Mouse (Mus musculus) adipocyte (in vitro differentiated cells): Measurements from ENCODE around the gene Pnpo.
A peak's percentile ranks its signal among the peaks of the same experiment; 100 is the strongest.

Experiments used
- DNase-seq: peaks from one replicate; pipeline ENCODE4 v3.0.0-alpha.2; 2016; ENCODE audit warnings: low spot score

The Pnpo gene

DNA sequence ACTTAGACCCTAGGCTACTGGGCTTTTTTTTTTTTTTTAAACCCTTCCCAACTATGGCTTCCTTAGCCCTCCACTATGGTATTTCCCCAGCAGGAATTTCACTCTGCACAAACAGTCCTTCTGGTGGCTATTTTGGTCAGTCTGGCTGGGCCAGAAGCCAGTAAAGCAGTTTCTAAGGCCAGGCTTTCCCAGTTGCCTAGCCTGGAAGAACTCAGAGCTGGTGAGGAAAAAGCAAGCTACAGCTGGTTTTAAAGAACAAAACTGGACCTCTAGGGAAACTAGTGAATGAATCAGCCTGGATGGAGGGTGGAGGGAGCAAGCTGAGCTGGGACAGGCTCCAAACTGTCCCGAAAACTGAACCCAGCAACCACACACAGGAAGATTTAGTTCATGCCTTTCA, 26.0 kb upstream of the Pnpo start:
- DNase-seq = peak; percentile 94

DNA sequence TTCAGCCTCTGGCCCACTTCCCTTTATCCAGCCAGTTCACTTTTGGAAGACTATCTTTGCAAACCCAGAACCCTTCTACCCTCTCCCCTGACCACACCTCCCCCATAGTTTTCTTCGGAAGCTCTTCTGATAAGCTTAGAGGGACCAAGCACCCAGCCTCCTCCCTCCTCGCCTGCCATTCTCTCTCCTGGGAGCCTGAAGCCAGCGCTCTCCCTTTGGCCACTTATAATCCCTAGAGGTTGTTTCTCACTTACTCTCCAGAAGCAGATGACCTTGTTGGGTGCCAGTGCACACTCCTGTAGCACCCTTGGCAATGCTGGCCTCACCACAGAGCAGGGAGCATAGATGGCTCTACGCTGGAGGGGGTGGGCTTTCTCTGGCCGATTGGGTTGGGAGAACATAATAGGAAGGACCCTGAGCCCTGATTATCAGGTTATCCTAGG, 25.5 kb upstream of the Pnpo start:
- DNase-seq = peak; percentile 72

DNA sequence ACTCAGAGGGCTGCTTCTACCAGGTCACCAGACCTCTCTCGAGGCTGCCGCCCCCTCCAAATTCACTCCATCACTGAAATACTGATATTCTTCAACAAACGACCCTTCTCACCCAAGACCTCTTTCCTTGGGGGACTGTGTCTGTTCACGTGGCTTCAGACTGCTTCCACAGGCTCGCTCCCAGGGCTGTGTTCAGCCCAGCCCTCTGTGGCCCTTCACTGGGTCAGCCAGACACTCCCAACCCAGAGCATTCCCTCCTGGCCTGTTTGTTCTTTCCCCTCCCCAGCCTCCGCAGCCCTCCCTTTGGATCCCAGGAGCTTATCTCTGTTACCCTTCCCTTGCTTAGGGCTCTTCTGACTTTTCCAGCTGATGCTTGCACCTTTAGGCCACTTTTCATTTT, 24.7 kb upstream of the Pnpo start:
- DNase-seq = no peak

DNA sequence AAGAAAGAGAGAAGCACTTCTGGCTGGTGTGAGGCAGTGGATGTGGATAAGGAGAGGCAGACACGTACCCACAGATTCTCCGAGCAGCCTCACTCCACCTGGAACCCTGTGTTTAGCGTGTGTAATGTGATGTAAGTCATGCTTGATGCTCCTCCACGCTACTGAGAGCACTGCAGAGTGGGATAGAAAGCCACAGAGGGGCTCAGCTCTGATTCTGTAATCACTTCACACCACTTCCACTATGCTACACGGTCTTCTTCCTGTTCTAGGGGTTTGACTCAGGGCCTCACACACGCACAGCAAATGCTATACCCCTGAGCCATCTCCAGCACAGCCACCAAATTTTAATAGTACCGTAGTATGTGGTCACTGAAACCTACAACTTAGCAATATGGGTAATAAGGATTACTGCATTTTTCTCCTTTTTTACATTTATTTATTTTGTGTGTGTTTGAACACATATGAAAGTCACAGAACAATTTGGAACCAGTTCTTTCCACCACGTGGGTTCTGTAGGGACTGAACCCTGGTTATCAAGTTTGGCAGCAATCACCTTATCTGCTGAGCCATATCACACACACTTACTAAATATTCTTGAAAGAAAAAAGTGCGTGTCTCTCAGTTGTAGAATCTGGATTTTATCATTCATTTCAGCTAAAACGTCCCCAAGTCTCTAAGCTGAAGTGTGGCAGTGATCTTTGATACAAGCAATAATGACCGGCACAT, 23.9 kb upstream of the Pnpo start:
- DNase-seq = no peak

DNA sequence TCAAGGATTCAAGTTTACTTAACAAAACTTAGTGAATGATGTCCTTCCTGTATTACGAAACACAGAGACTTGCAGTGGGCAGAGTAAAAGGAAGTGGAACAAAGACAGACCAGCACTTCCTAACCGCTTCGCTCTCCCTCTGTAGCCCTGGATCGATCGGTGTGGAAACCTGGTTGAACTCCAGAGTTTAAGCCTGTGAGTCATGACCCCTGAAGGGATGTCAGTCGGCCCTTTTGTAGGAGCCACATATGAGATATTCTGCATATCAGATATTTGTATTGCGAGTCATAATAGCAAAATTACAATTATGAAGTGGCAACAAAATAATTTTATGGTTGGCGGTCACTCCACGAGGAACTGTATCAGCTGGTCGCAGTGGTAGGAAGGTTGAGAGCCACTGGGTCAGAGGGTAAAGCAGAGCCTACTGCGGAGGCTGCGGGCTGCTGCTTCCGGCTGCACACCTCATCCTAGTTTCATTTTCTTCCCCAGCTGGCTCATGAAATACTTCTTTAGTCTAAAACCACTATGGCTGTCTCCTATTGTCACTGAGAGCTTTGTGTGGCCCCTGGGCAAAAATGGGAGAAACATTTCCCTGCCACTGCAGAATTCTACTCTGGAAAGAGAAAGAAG, 23.2 kb upstream of the Pnpo start:
- DNase-seq = peak; percentile 45

DNA sequence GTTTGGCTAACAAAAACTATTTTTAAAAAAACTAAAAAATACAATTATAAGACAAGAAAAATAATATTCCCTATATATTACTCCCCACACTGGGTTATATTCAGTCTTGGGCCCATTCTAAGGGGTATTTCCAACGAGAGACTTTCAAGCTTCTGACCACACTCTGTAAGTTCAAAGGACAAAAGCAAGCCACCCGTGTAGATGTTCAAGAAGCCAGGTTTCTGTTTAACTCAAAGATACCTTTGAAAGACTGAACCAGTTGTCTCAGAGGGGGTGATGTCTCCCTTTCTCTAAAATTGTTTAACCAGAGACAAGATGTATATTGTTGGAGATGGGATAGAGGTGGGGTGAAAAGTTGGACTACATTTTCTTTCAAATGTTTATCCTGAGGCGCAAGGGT, 22.4 kb upstream of the Pnpo start:
- DNase-seq = no peak

DNA sequence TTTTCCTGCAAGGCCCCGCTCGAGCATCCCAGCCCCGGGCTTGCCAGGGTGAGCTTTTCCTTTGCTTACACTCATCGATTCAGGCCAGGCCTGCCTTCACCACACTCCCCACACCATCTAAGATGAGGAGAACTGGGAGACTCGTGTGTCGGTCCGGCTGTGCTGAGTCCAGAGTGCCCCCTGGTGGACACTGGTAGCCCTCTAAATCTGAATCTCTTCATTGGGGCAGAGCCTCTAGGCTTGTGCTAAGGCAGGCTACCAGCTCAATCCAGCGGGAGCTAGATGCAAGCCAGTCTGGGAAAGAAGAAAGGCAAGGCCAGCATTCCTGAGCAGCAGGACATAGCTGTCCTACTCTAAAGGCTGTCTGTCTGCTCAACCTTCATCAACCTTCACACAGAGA, 19.8 kb upstream of the Pnpo start:
- peak; percentile 96 for DNase-seq

DNA sequence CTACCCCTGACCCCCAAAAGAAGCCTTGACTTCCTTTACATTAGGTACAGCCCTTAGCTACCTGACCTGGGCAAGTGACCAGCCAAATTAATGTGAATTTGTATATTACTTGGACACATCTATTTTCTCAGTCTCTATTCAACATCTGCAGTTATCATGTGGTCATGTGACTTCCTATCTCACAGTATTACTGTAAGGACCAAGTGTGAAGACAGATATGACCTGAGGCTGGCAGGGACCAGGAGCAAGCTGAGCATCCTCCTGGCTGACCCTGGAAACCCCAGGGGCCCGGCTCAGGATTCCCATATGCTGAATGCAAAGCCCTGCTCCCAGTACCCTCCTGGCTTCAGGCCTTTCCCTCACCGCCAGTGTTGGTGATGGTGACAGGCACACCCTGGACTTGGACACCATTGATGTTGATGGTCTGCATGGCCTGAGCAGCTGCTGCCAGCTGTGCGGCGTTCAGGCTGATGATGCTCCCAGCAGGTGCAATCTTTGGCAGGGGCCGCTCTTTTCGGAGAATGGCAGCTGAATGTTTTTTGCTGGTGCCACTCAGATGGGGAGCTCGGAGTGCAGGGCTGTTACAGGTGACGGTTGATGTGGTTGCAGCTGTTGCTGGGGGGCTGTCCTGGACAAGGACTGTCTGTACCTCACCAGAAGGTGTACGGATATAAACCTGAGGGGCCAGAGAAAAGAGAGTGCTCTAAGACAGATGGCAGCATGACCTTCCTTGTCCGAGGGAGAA, 13.4 kb upstream of the Pnpo start:
- DNase-seq = no peak

DNA sequence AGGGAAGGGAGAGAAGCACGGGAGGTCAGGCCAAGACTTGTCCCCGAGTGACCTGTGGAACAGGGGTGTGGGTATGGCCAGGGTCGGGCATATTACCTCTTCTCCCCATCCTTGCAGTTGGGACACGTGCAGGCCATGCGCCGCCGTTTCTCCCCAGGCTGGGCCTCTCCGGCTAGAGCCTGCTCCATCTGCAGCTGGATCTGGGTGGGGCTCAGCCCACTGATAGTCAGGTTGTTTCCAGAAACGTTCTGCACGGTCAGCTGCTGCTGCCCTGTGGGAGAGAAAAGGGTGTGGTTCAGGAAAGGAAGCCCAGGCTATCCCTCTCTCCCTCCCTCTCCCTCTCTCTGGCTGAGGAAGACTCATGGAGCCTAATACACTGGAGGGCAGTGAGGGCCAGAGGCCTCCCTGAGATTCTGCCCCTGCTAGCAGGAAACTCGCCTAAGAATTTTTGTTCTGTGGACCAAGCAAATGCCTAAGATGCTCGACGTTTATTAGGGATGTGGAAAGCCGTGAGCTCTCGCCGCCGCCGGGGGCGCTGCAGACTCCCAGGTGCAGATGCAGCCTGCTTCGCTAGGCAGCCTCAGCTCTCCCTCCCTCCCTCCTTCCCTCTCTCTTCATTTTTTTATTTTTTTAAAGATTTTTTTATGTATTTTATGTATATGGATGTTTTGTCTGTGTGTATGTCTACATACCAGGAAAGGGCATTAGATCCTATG, 12.4 kb upstream of the Pnpo start:
- no peak for DNase-seq

DNA sequence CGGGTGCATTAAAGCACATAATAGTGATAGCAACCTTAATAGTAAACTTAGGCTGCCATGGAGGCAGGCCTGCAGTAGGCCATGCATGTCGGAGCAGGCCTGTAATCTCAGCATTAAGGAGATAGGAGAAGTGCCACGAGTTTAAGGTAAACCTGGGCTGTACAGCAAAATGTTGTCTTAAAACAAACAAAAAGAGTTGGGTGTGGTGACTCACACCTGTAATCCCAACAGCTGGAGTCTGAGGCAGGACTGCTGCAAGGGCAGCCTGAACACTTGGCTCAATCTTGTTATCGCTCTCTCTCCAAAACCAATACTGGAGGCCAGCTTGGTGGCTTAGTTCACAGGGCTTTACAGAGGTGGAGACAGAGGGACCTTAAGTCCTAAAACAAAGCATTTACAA, 11.3 kb upstream of the Pnpo start:
- no peak for DNase-seq

DNA sequence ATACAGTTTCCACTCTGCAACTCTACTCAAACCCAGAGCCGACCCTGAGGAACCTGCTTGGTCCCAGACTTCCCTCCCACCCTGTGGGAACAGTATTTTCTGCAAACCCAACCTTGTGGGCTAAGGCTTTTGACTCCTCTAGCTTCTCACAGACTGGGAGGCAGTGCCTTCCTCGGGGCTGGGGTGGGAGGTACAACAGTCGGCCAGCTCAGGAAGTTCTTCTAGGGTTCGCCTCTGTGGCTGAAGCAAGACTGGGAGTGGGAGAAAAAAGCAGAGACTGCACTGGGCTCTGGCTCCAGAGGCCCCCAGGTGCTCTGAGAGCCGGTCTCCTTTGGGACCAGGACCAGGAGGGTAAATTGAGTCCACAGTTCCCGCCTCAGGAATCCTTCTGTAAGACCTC, 9.1 kb upstream of the Pnpo start:
- DNase-seq = no peak

DNA sequence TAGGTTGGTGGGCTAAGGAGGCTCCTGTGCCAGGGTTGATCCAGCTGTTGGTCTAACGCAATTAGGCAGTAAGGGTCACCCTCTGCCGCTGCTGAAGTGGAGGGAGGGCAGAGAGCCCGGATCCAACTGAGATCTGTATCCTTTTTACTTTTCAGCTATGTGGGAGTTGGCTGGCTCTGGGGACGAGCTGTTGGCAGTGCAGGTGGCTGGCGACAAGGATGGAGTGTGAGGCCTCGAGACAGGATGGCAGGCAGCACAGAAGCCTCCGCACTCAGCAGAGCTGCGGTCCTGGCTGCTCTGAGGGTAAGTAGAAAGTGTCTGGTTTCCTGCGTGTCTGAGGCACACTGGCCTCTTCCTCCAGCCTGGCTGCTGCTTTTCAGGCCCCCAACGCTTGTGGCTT, 8.6 kb upstream of the Pnpo start:
- DNase-seq = no peak

DNA sequence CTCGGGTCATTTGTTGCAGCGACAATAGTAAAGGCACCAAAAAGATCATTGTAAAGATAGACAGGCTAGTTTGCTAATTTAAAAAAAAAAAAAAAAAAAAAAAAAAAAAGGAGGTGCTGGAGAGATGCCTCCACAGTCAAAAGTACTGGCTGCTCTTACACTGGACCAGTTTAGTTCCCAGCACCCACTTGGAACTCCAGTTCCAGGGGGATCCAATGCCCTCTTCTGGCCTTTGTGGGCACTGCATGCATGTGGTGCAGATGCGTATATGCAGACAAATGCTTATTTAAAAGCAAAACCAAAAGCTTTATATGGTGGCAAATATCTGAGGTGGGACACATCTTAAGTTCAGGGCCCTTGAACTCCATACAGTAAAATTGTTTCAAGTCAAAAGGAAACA, 7.0 kb upstream of the Pnpo start:
- no peak for DNase-seq

DNA sequence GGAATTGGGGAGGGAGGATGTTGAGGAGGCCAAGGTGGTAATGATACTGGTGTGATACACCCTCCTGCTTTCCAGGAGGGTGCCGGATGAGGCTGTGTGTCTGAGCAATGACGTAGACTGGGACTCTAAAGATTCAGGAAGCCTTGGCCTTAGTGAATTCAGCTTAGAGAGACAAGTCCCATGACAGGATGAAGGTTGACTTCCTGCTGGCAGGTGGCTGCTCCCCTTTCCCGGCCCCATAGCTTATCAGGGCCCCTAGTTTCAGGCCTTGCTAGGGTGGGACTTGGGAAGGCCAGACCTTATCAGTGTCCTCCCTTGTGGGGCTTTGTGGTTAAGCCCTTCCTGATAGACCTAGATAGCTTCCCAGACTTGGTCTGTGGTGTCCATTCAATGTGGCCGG, 4.1 kb upstream of the Pnpo start:
- DNase-seq = no peak

DNA sequence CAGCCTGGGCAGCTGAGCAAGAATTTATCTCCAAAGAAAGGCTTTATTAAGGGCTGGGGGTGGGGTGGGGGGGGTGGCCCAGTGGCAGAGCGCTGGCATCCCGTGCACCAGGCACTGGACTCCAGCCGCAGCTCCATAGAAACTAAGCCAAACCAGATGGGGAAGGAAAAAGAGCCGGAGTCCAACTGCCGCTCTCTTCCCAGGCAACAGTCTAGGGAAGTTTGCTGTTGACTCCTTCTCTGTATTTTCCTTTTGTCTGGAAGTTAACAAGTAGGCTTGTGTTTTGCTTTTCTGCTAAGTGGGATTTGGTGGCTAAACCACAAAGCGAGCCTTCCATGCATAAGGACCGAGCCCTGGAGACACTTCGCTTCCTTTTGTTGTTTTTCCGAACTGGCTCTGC, 2.7 kb upstream of the Pnpo start:
- no peak for DNase-seq

DNA sequence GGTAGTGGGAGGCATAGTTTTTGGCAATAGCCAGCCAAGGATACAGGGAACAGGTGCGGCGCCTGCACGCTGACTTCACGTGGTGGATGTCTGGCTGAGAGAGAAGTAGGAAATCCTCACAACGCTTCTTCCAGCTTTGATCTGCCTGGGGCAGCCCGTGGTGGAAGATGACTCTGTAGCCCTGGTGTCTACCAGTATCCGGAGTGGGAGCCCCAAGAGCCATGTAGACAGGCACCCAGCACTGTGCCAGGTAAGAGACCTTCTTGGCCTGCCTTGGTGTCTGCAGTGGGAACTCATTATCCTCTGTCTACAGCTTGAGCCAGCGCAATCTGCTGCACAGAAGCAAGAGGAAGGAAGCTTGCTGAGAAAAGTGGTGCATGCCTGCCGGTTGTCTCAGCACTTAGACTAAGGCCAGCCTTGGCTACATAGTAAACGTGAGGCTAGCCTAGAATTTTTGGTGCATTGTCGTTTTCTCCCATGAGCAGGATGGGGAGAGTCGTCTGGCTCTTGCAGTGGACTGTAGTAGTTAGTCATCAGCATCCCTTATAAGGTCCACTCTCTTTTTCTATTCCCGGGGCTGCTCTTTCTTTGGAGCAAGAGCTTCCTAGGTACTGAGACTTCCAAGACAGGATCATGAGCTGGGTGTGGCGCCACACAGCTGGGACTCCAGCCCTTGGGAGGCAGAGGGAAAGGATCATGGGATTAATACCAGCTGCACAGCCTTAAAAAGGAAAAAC, 1.2 kb upstream of the Pnpo start:
- no peak for DNase-seq

DNA sequence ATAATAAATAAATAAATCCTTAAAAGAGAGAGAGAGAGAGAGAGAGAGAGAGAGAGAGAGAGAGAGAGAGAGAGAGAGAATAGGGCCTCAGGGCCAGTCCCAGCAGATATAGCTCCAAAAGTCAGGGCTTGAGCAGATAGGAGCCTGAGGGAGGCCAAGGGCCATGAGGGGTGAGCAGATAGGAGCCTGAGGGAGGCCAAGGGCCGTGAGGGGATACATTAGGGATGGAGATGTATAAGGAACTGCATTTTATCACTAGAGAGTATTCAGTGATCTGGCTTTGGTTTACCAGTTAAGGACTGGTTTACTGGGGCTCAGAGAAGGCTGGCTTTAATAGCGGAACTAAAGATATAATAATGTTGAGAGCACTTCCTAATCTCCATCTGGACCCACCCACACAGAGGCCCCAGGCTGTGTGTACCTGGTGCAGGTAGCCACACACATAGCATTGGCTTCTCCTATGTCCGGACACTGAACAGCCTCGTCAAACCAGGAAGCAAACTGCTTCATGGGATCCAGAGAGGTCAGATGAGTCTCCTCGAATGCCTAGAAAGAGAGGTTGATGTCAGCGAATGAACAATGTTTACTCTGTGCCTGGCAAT, 1.7 kb downstream of the Pnpo start:
- no peak for DNase-seq

DNA sequence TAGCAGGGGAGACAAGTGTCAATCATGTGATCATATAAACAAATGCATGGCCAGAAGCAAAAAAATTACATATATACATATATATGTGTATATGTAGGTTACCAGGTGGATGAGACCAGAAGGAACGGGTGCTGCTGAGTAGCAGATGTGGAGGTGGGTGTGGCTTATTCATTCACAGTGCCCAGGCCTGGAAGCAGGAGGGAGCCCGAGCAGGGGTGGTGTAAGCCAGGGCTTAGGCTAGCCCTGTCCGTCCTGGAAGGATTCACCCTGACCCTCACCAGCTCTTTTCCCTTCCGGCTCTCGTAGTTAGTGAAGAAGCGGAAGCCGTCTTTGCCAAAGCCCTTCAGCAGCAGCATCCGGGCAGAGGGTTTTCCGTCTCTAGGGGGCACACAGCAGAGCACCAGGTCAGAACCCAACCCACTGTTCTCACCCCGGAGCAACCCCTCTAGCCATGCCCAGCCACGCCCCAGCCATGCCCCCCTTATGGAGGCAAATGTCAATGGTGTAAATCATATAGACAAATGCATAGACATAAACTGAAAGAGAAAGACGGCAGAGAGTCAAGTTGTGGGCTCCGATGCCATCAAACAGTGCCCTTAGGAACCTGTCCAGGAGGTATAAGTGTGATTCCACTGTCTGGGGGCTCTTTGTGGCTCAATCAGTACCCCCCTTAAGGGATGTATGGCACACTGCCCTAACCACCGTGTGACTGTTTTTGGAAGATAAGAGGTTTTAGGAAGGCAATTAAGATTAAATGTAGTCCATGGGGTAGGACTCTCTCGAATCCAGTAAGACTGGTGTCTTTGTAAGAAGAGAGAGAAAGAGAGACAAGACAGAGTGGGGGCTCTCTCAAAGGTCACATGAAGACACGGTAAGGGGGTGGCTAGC, 3.0 kb downstream of the Pnpo start:
- DNase-seq = no peak

DNA sequence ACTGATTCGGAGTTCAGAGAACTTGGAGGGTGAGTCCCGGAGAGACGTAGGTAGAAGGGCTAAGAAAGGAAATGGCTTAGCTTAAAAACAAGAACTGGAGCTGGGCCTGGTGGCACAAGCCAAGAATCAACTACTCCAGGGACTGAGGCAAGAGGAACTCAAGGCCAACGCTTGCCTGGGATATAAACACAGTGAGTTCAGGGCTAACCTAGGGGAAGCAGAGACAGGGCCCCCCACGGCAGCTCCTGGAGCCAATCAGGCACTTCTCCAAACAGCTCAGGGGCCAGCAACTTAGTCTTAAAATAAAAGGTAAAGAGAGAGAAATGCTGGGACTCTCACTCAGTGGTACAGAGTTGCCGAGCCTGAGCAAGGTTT, 5.4 kb downstream of the Pnpo start:
- DNase-seq = no peak

DNA sequence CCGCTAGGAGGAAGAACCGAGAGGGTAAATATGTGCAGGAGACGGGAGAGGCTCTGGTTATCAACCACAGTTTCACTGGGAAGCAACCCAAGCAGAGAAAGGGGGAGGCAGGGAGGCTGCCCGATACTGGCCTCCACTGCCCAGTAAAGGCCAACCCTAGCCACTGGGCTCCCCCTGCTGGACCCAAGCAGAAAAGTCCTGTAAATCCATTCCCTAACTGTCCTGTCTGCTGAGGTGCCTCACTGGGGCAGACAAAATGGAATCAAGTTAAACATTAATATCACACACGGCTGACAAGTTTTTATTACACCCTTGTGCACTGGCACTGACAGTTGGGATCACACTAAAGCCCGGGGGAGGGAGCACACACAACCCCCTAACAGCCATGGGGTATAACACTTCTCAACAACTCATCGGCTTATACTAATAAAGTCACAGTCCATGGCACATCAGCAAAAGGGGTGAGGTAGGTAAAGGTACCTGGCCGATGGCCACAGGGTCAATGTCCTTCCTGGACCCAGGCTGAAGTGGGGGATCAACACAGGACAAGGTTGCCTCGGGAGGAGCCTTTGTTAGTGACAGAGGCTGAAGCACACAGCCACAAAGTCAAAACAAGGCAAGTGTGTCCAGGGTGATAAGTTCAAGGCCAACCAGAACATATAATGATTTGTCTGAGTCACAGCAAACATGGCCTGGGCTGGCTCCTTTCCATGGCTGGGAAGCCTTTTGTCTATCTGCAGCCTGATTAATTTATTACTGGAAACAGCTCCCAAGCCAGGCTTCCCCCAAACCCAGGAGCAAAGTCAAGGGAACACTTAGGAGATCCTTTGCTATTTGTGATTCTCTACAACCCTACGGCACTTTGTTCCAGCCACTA, 6.0 kb downstream of the Pnpo start:
- peak; percentile 90 for DNase-seq
